Mouse (Mus musculus) erythroblast, embryonic 14.5 days (primary cell): Measurements from ENCODE around the gene Cct4. TPM values are rescaled to one million over a fixed set of nuclear protein-coding genes. Genes with fewer than 3 reads are reported as not detected.

Source experiments
- H3K27me3 ChIP-seq: 2 replicates; pipeline ENCODE4 v1.6.1; 2012; ENCODE audit warnings: inconsistent platforms; ENCODE audit not compliant: control insufficient read depth
- H3K36me3 ChIP-seq: 2 replicates; pipeline ENCODE4 v1.6.1; 2012; ENCODE audit warnings: mild to moderate bottlenecking, inconsistent platforms; ENCODE audit not compliant: control insufficient read depth
- H3K4me1 ChIP-seq: 2 replicates; pipeline ENCODE4 v1.6.1; 2012; ENCODE audit warnings: inconsistent platforms; ENCODE audit not compliant: control insufficient read depth
- H3K4me3 ChIP-seq: replicated peaks from 2 replicates; pipeline ENCODE3; 2012; ENCODE audit warnings: moderate library complexity, mild to moderate bottlenecking, inconsistent platforms
- H3K9me3 ChIP-seq: 2 replicates; pipeline ENCODE4 v1.6.1; 2012; ENCODE audit warnings: low read length, inconsistent platforms, mixed read lengths; ENCODE audit not compliant: control insufficient read depth
- GATA1 ChIP-seq: IDR thresholded peaks from 2 replicates; pipeline ENCODE4 v1.6.1; 2012; ENCODE audit warnings: low read length, inconsistent platforms, mixed read lengths
- TAL1 ChIP-seq: IDR thresholded peaks from 3 replicates; pipeline ENCODE4 v1.6.1; 2012; ENCODE audit warnings: low read length, inconsistent platforms, mixed read lengths
- polyA plus RNA-seq: library from polyadenylated mRNA; stranded (reverse); fragments of >175 nt; gene quantifications from 2 replicates; pipeline ENCODE4 v1.2.3, GENCODE M21; 2012

Cct4 gene
- polyA plus RNA-seq, 1 experiment: 22.5 TPM

GRCm38 (mm10) chr11:23047663-23048582 lies 57.6 kb downstream of the Cct4 start:
- Histone ChIP-seq H3K9me3 (no peaks in the 10 kb centered on the region), H3K36me3 (no peaks in the 10 kb centered on the region), H3K4me3 (no peak overlapping the region), H3K27me3 (peaks cover 42% of the 10 kb centered on the region), H3K4me1 (no peaks in the 10 kb centered on the region)
- no peak for TF ChIP-seq GATA1
- TF ChIP-seq TAL1: no peak

- H3K4me3 ChIP-seq: no peak overlapping the region
- no peaks in the 10 kb centered on the region for H3K4me1 ChIP-seq
- no peaks in the 10 kb centered on the region for H3K36me3 ChIP-seq
- no peak for TF ChIP-seq GATA1
- no peak for TF ChIP-seq TAL1
- H3K27me3 ChIP-seq: peaks cover 42% of the 10 kb centered on the region
- H3K9me3 ChIP-seq: no peaks in the 10 kb centered on the region
Measured at GRCm38 (mm10) chr11:23049642-23050041, 59.3 kb downstream of the Cct4 start.

GRCm38 (mm10) chr11:23052353-23052752 lies 62.0 kb downstream of the Cct4 start:
- Histone ChIP-seq H3K4me3 (no peak overlapping the region), H3K4me1 (no peaks in the 10 kb centered on the region), H3K36me3 (no peaks in the 10 kb centered on the region), H3K9me3 (no peaks in the 10 kb centered on the region), H3K27me3 (peaks cover 31% of the 10 kb centered on the region)
- TF ChIP-seq GATA1 (no peak), TAL1 (no peak)

Other genes starting within 250 kb of the Cct4 start
- 0.07 TPM in 1 of 2 replicates, not detected in the other for gene B3gnt2, start 129.6 kb upstream of the Cct4 start, polyA plus RNA-seq
- gene Zrsr1, start 18.5 kb upstream of the Cct4 start, polyA plus RNA-seq: 0.67 and 1.2 TPM in 2 replicates
- not detected in 2 replicates for gene Gm28048, start 8.4 kb upstream of the Cct4 start, polyA plus RNA-seq
- 5.2 and 6.7 TPM in 2 replicates for gene Commd1, start 8.1 kb upstream of the Cct4 start, polyA plus RNA-seq
- 0.18 and 0.30 TPM in 2 replicates for gene Fam161a, start 17.0 kb downstream of the Cct4 start, polyA plus RNA-seq